Mouse (Mus musculus) adipocyte (in vitro differentiated cells): ENCODE results near the gene Eps8l1.
"Not testable (repeated sequence)": the region's sequence is repeated elsewhere in the genome, so short reads cannot be mapped to it uniquely, and the experiment has no call there.

ENCODE experiments used
- DNase-seq: peaks from one replicate; pipeline ENCODE4 v3.0.0-alpha.2; 2016; ENCODE audit warnings: low spot score

Eps8l1 gene

DNA sequence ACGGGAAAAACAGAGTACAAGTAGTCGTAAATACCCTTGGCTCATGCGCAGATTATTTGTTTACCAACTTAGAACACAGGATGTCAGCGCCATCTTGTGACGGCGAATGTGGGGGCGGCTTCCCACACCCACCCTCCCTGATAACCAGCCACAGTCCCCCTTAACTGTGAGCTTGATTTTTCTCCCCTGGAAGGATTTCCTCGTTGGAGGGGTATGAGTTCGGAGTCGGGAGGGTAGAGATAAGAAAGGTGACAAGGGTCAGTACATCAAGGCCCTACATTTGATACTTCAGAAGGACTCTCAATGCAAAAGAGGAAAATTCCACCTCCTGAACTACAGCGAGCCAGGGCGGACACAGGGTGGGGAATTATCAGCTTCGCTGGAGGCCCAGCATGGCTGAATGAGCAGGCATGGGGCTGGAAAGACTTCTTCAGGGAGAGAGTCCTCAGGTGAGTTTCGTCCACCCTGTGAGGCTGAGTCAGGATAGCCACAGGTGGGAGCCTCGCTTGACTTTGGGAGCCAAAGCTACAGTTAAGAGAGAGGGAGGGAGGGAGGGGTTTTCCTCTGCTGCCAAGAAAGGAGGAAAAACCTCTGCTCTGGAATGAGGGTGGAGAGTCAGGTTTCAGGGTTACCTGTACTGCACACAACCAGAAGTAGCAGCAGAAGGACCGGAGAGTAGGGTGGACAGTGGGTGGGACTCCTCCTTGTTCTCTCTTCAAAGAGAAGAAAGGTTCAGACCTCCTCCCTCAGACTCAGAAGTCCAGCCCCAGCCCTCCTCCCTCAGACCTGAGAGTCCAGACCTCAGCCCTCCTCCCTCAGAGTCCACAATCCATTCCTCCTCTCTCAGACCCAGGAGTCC, at the start of gene Eps8l1:
Gene Eps8l1 (plus strand): TSS at position 99 of the 859 bp plus-strand sequence.
- DNase-seq, result no peak

GRCm38 (mm10) chr7:4412406-4412805, 48.1 kb upstream of the Eps8l1 start:
- DNase-seq, result not testable (repeated sequence)

DNA sequence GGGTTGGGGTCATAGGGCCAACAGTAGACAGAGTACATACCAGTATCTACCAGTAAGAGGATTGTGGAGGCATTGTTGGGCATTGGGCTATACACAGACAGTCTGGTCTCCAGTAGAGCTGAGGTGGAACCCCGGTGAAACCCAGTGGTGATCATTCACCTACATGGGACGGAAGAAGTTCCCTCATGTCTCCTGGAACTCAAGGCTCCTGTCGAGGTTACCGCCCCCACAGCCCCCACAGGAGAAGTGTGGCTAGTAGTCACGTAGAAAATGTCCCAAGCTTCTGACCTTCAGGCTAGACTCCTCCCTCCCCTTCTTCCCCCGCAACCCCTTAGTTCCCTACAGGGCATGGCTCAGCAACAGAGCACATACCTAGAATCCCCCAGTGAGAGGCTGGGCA, 40.8 kb upstream of the Eps8l1 start:
- DNase-seq, result no peak

DNA sequence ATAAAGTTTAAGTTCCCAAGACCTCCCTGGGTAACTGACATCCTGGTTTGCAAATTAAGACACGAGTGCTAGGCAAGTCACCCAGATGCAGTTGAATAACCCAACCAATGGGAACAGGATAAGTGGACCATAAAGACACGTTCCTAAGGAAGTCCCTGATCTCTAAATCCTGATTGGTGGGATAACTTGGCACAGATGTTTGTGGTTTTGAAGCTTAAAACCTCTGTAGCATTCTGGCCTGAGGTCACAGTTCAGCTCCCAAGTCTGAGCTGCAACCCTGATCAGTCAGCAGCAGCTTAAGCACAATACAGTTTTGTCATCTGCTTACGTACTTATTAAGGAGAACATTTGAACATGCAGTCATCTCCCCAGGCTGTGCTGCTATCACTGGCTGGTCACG, 40.2 kb upstream of the Eps8l1 start:
- DNase-seq, result no peak

DNA sequence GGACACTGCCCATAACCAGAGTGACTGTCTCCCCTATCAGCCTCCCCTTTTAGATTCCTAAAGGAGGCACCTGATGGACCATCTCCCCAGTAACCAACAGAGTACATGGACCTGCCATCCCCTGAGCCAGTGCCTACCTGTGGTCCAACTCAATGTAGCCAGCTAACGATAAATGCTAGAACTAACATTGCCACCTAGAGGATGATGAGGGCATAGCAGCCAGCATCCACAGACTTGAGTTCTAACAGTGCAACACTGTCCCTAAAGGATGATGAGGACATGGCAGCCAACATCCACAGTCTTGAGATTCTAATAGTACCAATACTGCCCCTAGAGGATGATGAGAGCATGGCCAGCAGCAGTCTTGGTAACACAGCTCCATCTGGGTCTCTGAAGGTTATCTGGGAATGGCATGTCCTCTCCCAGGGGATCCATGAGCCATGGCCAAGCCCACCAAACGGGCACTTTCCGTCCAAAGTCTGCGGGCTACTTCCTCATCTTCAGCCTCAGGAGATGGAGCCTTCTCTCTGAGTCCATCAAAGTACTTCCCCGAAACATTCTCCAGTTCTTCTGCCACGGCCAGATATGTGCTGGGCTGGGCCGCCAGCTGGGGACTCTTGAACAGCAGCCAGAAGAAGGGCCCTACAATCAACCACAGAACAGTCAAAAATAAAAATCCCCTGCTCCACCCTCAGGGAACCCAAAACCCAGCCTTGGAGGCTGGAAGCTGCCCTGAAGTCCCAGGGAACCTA, 33.1 kb upstream of the Eps8l1 start:
- DNase-seq, result peak; percentile 93

DNA sequence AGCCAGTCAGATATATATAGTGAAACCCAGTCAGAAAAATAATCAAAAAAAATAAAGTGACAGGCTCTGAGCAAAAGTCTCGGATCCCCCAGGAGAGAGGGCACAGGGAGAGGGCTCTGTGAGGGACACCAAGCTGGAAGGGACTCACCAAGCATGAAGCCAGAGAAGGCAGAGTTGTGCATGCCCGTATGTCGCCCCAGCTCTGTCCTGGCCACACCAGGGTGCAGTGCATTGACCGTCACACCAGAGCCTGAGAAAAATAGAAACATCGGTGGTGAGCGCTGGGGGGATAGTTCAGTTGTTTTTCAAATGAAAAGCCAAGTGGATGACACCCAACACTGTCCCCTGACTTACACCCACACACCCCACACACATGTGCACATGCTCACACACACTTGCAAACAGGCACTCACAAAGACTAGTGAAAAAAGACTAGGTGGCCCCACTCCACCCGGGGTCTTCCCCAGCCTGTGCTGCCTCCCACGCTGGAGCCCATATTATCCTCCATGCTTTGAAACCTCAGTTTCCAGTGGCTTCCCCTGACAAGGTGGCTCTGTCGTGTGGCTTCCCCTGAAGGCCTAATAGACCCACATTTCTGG, 30.1 kb upstream of the Eps8l1 start:
- no peak for DNase-seq

- DNase-seq, result peak; percentile 45
These were observed 28.9 kb upstream of the Eps8l1 start for GRCm38 (mm10) chr7:4431548-4431947.

DNA sequence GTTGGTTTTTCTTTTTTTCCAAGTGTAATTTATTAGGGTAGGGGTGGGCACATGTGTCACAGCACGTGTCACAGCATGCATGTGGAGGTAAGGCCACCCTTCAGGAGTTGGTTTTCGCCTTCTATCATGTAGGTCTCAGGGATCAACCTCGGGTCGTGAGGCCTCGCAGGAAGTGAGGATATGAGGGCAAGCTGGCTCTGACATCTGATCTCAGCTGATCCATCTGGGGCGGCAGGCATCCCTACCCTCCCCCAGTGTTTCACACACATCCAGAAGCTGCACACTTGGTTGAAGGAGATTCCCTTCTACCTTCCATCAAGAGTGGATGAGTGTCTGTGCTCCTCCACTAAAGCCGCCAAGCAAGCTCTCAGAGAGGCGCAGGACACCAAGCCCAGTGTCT, 28.4 kb upstream of the Eps8l1 start:
- DNase-seq, result no peak

GRCm38 (mm10) chr7:4437721-4438120, 22.8 kb upstream of the Eps8l1 start:
- no peak for DNase-seq

GRCm38 (mm10) chr7:4440549-4440948, 19.9 kb upstream of the Eps8l1 start:
- DNase-seq, result no peak

DNA sequence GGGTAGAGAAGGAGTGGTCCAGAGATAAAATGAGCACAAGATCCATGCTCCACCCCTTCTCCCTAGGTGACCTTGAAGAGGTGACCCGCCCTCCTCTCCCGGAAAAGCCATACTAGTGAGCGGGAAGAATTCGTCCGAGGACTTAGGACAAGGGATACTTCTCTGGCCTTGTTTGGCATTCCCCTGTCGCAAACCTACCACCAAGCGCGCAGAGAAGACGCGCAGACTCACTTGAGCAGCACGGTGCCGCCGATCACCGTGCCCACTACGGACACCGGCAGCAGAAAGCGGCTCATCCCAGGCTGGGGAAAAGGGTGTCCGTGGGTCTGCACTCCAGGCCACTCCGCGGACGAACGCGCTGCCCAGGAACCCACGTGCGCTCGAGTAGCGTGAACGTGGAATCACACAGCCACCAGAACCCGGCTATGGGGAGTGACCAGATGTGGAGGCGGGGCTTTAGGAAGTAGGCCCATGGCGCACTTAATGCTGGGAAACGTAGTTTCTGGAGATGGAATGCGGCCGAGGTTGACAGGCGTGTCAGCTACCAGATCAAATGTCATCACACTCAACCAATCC, 15.2 kb upstream of the Eps8l1 start, which contains the start of gene Rdh13:
Gene Rdh13 (minus strand): TSS at position 434 of the 576 bp plus-strand sequence.
- peak; percentile 93 for DNase-seq

- no peak for DNase-seq
These were observed 13.3 kb upstream of the Eps8l1 start for GRCm38 (mm10) chr7:4447138-4447537.

GRCm38 (mm10) chr7:4448439-4448838, 12.0 kb upstream of the Eps8l1 start:
- no peak for DNase-seq

- DNase-seq, result no peak
These were observed 11.3 kb upstream of the Eps8l1 start for GRCm38 (mm10) chr7:4449211-4449610.

DNA sequence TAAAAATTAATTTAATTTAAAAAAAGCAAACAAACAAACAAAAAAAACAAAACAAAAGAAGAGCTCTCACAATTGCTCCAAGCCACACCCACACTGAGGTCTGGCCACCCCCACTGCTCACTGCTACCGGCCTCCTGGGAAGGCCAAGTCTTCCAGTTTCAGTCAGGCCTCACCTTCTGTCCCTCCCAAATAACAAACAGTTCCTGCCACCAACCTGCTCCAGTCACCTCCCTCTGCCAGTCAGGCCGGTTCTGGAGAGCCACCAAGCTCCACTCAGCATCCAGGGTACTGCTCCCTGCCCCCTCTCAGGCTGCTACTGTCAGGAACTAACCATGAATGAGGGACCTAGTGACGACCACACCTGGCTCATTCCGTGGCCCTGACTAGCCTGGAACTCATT, 7.8 kb upstream of the Eps8l1 start:
- no peak for DNase-seq

DNA sequence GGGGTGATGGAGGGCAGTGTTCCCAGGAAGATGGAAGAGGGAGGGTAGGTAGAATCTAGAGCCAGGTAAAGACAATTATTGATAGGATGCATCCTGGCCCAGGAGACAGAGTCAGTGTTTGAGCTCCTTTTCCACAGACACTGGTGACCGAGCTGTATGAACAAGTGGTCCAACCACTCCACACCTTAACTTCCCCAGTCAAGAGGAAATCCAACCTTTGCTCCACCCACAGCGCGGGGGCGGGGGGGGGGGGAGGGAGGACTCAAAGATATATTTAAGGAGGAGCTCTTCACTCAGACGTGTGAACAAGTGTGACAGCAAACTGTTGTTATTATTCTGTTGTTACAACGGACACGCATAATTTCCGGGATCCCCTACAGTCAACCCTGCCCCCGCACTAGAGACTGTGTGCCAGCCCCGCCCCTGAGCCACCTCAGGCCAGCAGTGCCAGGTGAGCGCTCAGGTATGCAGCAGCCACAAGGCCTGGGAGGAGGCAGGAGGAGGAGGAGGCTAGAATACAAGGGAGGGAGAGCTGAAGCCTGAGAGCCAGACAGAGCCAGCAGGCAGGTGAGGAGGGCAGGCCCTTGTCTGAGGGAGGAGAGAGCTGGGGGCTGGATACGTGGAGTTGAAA, 3.8 kb downstream of the Eps8l1 start:
- no peak for DNase-seq

DNA sequence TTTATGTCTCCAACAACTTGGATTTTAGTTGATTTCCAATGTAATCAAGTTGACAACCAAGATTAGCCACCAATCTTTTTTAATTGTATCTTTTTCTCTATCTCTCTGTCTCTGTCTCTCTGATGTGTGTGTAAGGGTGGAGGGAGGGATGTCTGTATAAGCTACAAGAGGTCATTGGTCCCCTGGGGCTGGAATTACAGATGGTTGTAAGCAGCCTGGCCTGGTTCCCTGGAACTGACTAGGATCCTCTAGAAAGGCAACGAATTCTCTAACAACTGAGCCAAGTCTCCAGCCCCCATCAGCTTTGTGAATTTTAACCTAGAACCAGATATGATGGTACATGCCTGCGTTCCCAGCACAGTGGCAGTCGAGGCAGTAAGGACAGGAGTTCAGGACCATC, 7.3 kb downstream of the Eps8l1 start:
- DNase-seq, result peak; percentile 52

GRCm38 (mm10) chr7:4470275-4471178, 10.1 kb downstream of the Eps8l1 start:
- DNase-seq, result no peak

- DNase-seq, result peak; percentile 16
These were observed 10.7 kb downstream of the Eps8l1 start for GRCm38 (mm10) chr7:4471179-4471555.

DNA sequence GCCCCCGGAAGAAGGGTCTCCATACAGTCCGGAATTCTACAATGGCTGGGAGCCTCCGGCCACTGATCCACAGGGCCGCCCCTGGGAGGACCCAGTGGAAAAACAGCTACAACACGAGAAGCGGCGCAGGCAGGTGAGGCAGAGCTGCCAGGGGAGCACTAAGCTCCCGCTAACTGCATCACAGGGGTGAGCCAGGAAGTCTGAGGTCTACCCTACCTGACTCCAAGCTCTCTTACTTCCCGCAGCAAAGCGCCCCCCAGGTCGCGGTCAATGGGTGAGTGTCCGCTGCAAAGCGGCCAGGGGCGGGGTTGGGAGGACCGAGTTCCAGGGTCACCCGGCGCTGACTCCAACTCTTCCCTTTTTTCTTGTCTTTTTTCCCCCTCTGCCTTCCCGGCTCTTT, 13.5 kb downstream of the Eps8l1 start:
- DNase-seq, result no peak
